Comparison of ENCODE assay signal across 7 mouse cellular contexts in genomic region chr13:33004414-33005105, GRCm38 (mm10). TPM values are rescaled to one million over a fixed set of nuclear protein-coding genes. Genes with fewer than 3 reads are reported as not detected.
DNase-seq lines count a peak whose midpoint lies in the region; ATAC-seq and TF ChIP-seq lines count a peak whose summit lies in the region.

No protein-coding gene starts in this region.

- no peaks in the 10 kb centered on the region for H3K9me3 ChIP-seq in intestine, postnatal 0 days (ENCODE audit: control insufficient read depth)
- H3K9me3 ChIP-seq in midbrain, embryonic 12.5 days: no peaks in the 10 kb centered on the region

- no peaks in the 10 kb centered on the region for H3K36me3 ChIP-seq in intestine, postnatal 0 days (ENCODE audit: control insufficient read depth, insufficient read depth)
- H3K36me3 ChIP-seq in midbrain, embryonic 12.5 days: no peaks in the 10 kb centered on the region
- H3K36me3 ChIP-seq in small intestine, adult 2 months (ENCODE audit: control insufficient read depth, insufficient read depth, low read length): 0 out of 2 replicates have a peak, but pooled peaks cover 2% of the 10 kb centered on the region

- peak; percentile 79 for ATAC-seq in intestine, postnatal 0 days
- peak; percentile 84 for ATAC-seq in midbrain, embryonic 12.5 days (ENCODE audit: low FRiP score, low read depth)

- peak; percentile 89 for TF ChIP-seq CTCF in intestine, postnatal 0 days (IDR thresholded peaks at IDR 0.05; ENCODE audit: low read depth)
- TF ChIP-seq CTCF in small intestine, adult 2 months (IDR thresholded peaks at IDR 0.05; ENCODE audit: extremely low read depth, insufficient read length, insufficient replicate concordance, low read depth, low read length): peak; percentile 77; the same call in 1 of the 2 replicates

- H3K4me1 ChIP-seq in intestine, postnatal 0 days (replicated peaks; ENCODE audit: control insufficient read depth, insufficient read depth, low read length): no peaks in the 10 kb centered on the region; the same call in 1 of the 2 replicates
- peaks cover 7% of the 10 kb centered on the region for H3K4me1 ChIP-seq in midbrain, embryonic 12.5 days
- H3K4me1 ChIP-seq in small intestine, adult 2 months (ENCODE audit: control insufficient read depth, insufficient read depth, insufficient read length, low read length): peaks cover 3% of the 10 kb centered on the region

- peak overlapping the region; percentile 55 for H3K9ac ChIP-seq in intestine, postnatal 0 days (ENCODE audit: low read depth, low read length)
- no peak overlapping the region for H3K9ac ChIP-seq in midbrain, embryonic 12.5 days (replicated peaks)

- DNase-seq in adrenal gland, adult 2 months: peak; percentile 94
- peak; percentile 76 for DNase-seq in embryo, embryonic 9.5 days (ENCODE audit: extremely low spot score)
- peak; percentile 16 for DNase-seq in gonadal fat pad, adult 2 months (ENCODE audit: low read depth)
- DNase-seq in left cerebral cortex, postnatal 4 days: peak; percentile 82

- peak overlapping the region; percentile 81 for H3K27ac ChIP-seq in intestine, postnatal 0 days (ENCODE audit: low read depth, low read length)
- no peak overlapping the region for H3K27ac ChIP-seq in midbrain, embryonic 12.5 days (replicated peaks)
- H3K27ac ChIP-seq in small intestine, adult 2 months (ENCODE audit: insufficient read depth, low read depth, low read length): peak overlapping the region; percentile 70

- intact Hi-C loops in left cerebral cortex, postnatal 4 days (cut with DNase I): no loop called here

- H3K4me3 ChIP-seq in intestine, postnatal 0 days (ENCODE audit: low read depth, low read length): peak overlapping the region; percentile 44
- H3K4me3 ChIP-seq in midbrain, embryonic 12.5 days: peak overlapping the region; percentile 24; the same call in 1 of the 2 replicates
- peak overlapping the region; percentile 69 for H3K4me3 ChIP-seq in small intestine, adult 2 months (ENCODE audit: low read depth, low read length)

- WGBS in intestine, postnatal 0 days: 16% methylated on average over 12 of the region's 12 CpGs
- 22% methylated on average over 12 of the region's 12 CpGs for WGBS in midbrain, embryonic 12.5 days
- WGBS in small intestine, adult 2 months: 8% methylated on average over 12 of the region's 12 CpGs

- peak overlapping the region; percentile 70 for H3K4me2 ChIP-seq in intestine, postnatal 0 days (replicated peaks; ENCODE audit: low read depth)
- peak overlapping the region; percentile 44 for H3K4me2 ChIP-seq in midbrain, embryonic 12.5 days (replicated peaks)

- H3K27me3 ChIP-seq in intestine, postnatal 0 days (replicated peaks; ENCODE audit: control insufficient read depth, insufficient read depth, low read length): no peaks in the 10 kb centered on the region
- H3K27me3 ChIP-seq in midbrain, embryonic 12.5 days: no peaks in the 10 kb centered on the region
- no peaks in the 10 kb centered on the region for H3K27me3 ChIP-seq in small intestine, adult 2 months (ENCODE audit: control insufficient read depth, insufficient read depth, low read length)

- TF ChIP-seq POLR2A in small intestine, adult 2 months (IDR thresholded peaks at IDR 0.05; ENCODE audit: low read depth, low read length): peak; percentile 35

RNA-seq across cellular contexts. Expression of gene Serpinb9, which starts 1.5 kb away (rescaled TPM):
- total RNA-seq in adrenal gland, adult 2 months (2021): 10 to 100 TPM; 19.0 to 19.4 TPM
- polyA plus RNA-seq in adrenal gland, adult 2 months (2012; rRNA removed): 3.0 TPM in 2 replicates
- polyA plus RNA-seq in gonadal fat pad, adult 2 months (2012; rRNA removed): 11.6 and 14.1 TPM in 2 replicates
- 9.5 and 10.0 TPM in 2 replicates for polyA plus RNA-seq in intestine, postnatal 0 days (2015; fragmentation: Nextera tagmentation; extraction: Ambion mirVana)
- total RNA-seq in left cerebral cortex, postnatal 4 days (2021): 1 to 10 TPM; 1.8 to 1.9 TPM
- 1.1 and 1.2 TPM in 2 replicates for polyA plus RNA-seq in midbrain, embryonic 12.5 days (2016; fragmentation: Nextera tagmentation; extraction: Ambion mirVana)
- 0.69 and 0.95 TPM in 2 replicates for polyA plus RNA-seq in small intestine, adult 2 months (2012; rRNA removed)

RNA-seq across cellular contexts. Expression of gene Serpinb9b, which starts 22.7 kb away (rescaled TPM):
- under 1 TPM; 0.09 to 0.17 TPM for total RNA-seq in adrenal gland, adult 2 months (2021)
- 0.04 TPM in 1 of 2 replicates, not detected in the other for polyA plus RNA-seq in adrenal gland, adult 2 months (2012; rRNA removed)
- polyA plus RNA-seq in gonadal fat pad, adult 2 months (2012; rRNA removed): 0.04 and 0.14 TPM in 2 replicates
- 1.5 and 1.9 TPM in 2 replicates for polyA plus RNA-seq in intestine, postnatal 0 days (2015; fragmentation: Nextera tagmentation; extraction: Ambion mirVana)
- under 1 TPM in 1 of 2 experiments, not detected in 1; 0.16 TPM for total RNA-seq in left cerebral cortex, postnatal 4 days (2021)
- polyA plus RNA-seq in midbrain, embryonic 12.5 days (2016; fragmentation: Nextera tagmentation; extraction: Ambion mirVana): 0.11 TPM in 1 of 2 replicates, not detected in the other
- 0.04 TPM in 1 of 2 replicates, not detected in the other for polyA plus RNA-seq in small intestine, adult 2 months (2012; rRNA removed)

RNA-seq across cellular contexts. Expression of gene Serpinb6b, which starts 39.6 kb away (rescaled TPM):
- 10 to 100 TPM; 28.3 to 31.1 TPM for total RNA-seq in adrenal gland, adult 2 months (2021)
- 6.2 and 7.3 TPM in 2 replicates for polyA plus RNA-seq in adrenal gland, adult 2 months (2012; rRNA removed)
- 4.9 and 7.3 TPM in 2 replicates for polyA plus RNA-seq in gonadal fat pad, adult 2 months (2012; rRNA removed)
- 13.0 and 13.8 TPM in 2 replicates for polyA plus RNA-seq in intestine, postnatal 0 days (2015; fragmentation: Nextera tagmentation; extraction: Ambion mirVana)
- total RNA-seq in left cerebral cortex, postnatal 4 days (2021): 1 to 10 TPM; 1.7 to 2.3 TPM
- 0.41 and 0.66 TPM in 2 replicates for polyA plus RNA-seq in midbrain, embryonic 12.5 days (2016; fragmentation: Nextera tagmentation; extraction: Ambion mirVana)
- 0.52 and 0.85 TPM in 2 replicates for polyA plus RNA-seq in small intestine, adult 2 months (2012; rRNA removed)

Comparison
In these comparisons a context has a peak if more than half of its experiments do, and no peak if none do; other contexts are left out.
1. DNase-seq: peak in every context shown above with its lines; median percentile 94 in adrenal gland, adult 2 months; 82 in left cerebral cortex, postnatal 4 days; 76 in embryo, embryonic 9.5 days; 16 in gonadal fat pad, adult 2 months.